Mouse (Mus musculus): ENCODE results near the gene Zfp423.

The Zfp423 gene

GRCm38 (mm10) chr8:87811399-87812068 lies 147.9 kb downstream of the Zfp423 start:
- in situ Hi-C loops (cut with MboI, MseI) = no loop called here

GRCm38 (mm10) chr8:87810771-87811170 lies 148.6 kb downstream of the Zfp423 start:
- in situ Hi-C loops (cut with MboI, MseI) = no loop called here

- in situ Hi-C loops (cut with MboI, MseI) = no loop called here
Measured at GRCm38 (mm10) chr8:87804327-87804900, 155.0 kb downstream of the Zfp423 start.

- in situ Hi-C loops (cut with MboI, MseI) = no loop called here
Measured at GRCm38 (mm10) chr8:87803437-87803836, 156.0 kb downstream of the Zfp423 start.

GRCm38 (mm10) chr8:87802571-87802970 lies 156.8 kb downstream of the Zfp423 start:
- in situ Hi-C loops (cut with MboI, MseI) = no loop called here

GRCm38 (mm10) chr8:87800121-87800520 lies 159.3 kb downstream of the Zfp423 start:
- in situ Hi-C loops (cut with MboI, MseI) = no loop called here

- in situ Hi-C loops (cut with MboI, MseI) = no loop called here
Measured at GRCm38 (mm10) chr8:87796234-87796633, 163.2 kb downstream of the Zfp423 start.

GRCm38 (mm10) chr8:87794639-87795038 lies 164.8 kb downstream of the Zfp423 start:
- in situ Hi-C loops (cut with MboI, MseI) = no loop called here

- in situ Hi-C loops (cut with MboI, MseI) = no loop called here
Measured at GRCm38 (mm10) chr8:87791103-87791502, 168.3 kb downstream of the Zfp423 start.

- in situ Hi-C loops (cut with MboI, MseI) = no loop called here
Measured at GRCm38 (mm10) chr8:87784641-87785439, 174.6 kb downstream of the Zfp423 start.

GRCm38 (mm10) chr8:87784227-87784626 lies 175.2 kb downstream of the Zfp423 start:
- in situ Hi-C loops (cut with MboI, MseI) = no loop called here

- in situ Hi-C loops (cut with MboI, MseI) = no loop called here
Measured at GRCm38 (mm10) chr8:87783198-87783597, 176.2 kb downstream of the Zfp423 start.

- in situ Hi-C loops (cut with MboI, MseI) = no loop called here
Measured at GRCm38 (mm10) chr8:87777586-87777985, 181.8 kb downstream of the Zfp423 start.

GRCm38 (mm10) chr8:87775889-87776288 lies 183.5 kb downstream of the Zfp423 start:
- in situ Hi-C loops (cut with MboI, MseI) = no loop called here

- in situ Hi-C loops (cut with MboI, MseI) = no loop called here
Measured at GRCm38 (mm10) chr8:87774966-87775365, 184.4 kb downstream of the Zfp423 start.

GRCm38 (mm10) chr8:87772894-87773502 lies 186.4 kb downstream of the Zfp423 start:
- in situ Hi-C loops (cut with MboI, MseI) = no loop called here

- in situ Hi-C loops (cut with MboI, MseI) = no loop called here
Measured at GRCm38 (mm10) chr8:87767882-87768281, 191.5 kb downstream of the Zfp423 start.

- in situ Hi-C loops (cut with MboI, MseI) = no loop called here
Measured at GRCm38 (mm10) chr8:87765276-87765675, 194.1 kb downstream of the Zfp423 start.

GRCm38 (mm10) chr8:87758750-87759149 lies 200.6 kb downstream of the Zfp423 start:
- in situ Hi-C loops (cut with MboI, MseI) = no loop called here

GRCm38 (mm10) chr8:87754853-87755252 lies 204.5 kb downstream of the Zfp423 start:
- in situ Hi-C loops (cut with MboI, MseI) = no loop called here

GRCm38 (mm10) chr8:87753636-87754035 lies 205.8 kb downstream of the Zfp423 start:
- in situ Hi-C loops (cut with MboI, MseI) = no loop called here

GRCm38 (mm10) chr8:87753148-87753547 lies 206.2 kb downstream of the Zfp423 start:
- in situ Hi-C loops (cut with MboI, MseI) = no loop called here
